ENCODE assay signal across 19 mouse cellular contexts in genomic region chr6:89412562-89412961, GRCm38 (mm10). TPM values are rescaled to one million over a fixed set of nuclear protein-coding genes. Genes with fewer than 3 reads are reported as not detected.
A peak's percentile ranks its signal among the peaks of the same experiment; 100 is the strongest.
DNase-seq lines count a peak whose midpoint lies in the region; ATAC-seq and TF ChIP-seq lines count a peak whose summit lies in the region.
"Had no signal": no experiment of that assay in that cellular context is flagged by ENCODE, and none has a peak within 500 bp of the region (broad histone marks: within the 10 kb centered on the region; RNA-seq: fewer than 3 reads in every experiment).

No protein-coding gene starts in this region.

- H3K27ac ChIP-seq in gastrocnemius, adult 2 months, result peak overlapping the region; percentile 76; the same call in 1 of the 2 replicates
- H3K27ac ChIP-seq in MEL (ENCODE audit: control insufficient read depth, low read depth, low read length), result peak overlapping the region; percentile 82
- H3K27ac ChIP-seq in intestine, embryonic 16.5 days (ENCODE audit: low read length), result peak overlapping the region; percentile 55; the same call in 1 of the 2 replicates
- H3K27ac ChIP-seq in stomach, embryonic 16.5 days (ENCODE audit: low read length), result peak overlapping the region; percentile 62; the same call in 1 of the 2 replicates
- no peak overlapping the region for H3K27ac ChIP-seq in hindbrain, embryonic 12.5 days
- H3K27ac ChIP-seq: embryonic facial prominence, embryonic 13.5 days; forebrain, embryonic 15.5 days; hindbrain, embryonic 14.5 days; kidney, embryonic 15.5 days; limb, embryonic 13.5 days; liver, embryonic 13.5 days had no signal

- no peak for TF ChIP-seq RAD21 in MEL (IDR thresholded peaks at IDR 0.05; ENCODE audit: low read depth, low read length)

- no peak for DNase-seq in gastrocnemius, adult 2 months
- no peak for DNase-seq in gastrocnemius, postnatal 14 days
- DNase-seq in MEL (ENCODE audit: low read depth, low spot score), result peak; percentile 70
- DNase-seq in embryo, embryonic 11 days, result no peak
- no peak for DNase-seq in frontal cortex, postnatal 25 days (ENCODE audit: low spot score in 2 of 2)
- DNase-seq: cerebellum, adult 11 months; cerebellum, postnatal 10 days; heart, postnatal 14 days; liver, embryonic 13.5 days had no signal

- H3K9me3 ChIP-seq in MEL (replicated peaks; ENCODE audit: insufficient read depth, low read length), result no peaks in the 10 kb centered on the region
- no peaks in the 10 kb centered on the region for H3K9me3 ChIP-seq in intestine, embryonic 16.5 days (ENCODE audit: control insufficient read depth, low read length)
- H3K9me3 ChIP-seq in stomach, embryonic 16.5 days (replicated peaks; ENCODE audit: control insufficient read depth, low read length), result no peaks in the 10 kb centered on the region
- no peaks in the 10 kb centered on the region for H3K9me3 ChIP-seq in hindbrain, embryonic 12.5 days (replicated peaks)
- H3K9me3 ChIP-seq: embryonic facial prominence, embryonic 13.5 days; forebrain, embryonic 15.5 days; kidney, embryonic 15.5 days; limb, embryonic 13.5 days; liver, embryonic 13.5 days had no signal

- peaks cover 52 to 64% of the 10 kb centered on the region in 2 experiments for H3K4me1 ChIP-seq in MEL (ENCODE audit: control insufficient read depth in 1 of 2, insufficient read depth in 2 of 2, low read length in 2 of 2)
- peaks cover 10% of the 10 kb centered on the region for H3K4me1 ChIP-seq in intestine, embryonic 16.5 days (ENCODE audit: control insufficient read depth, insufficient read depth, low read length)
- H3K4me1 ChIP-seq in stomach, embryonic 16.5 days (ENCODE audit: control insufficient read depth, insufficient read depth, low read length), result no peaks in the 10 kb centered on the region
- no peaks in the 10 kb centered on the region for H3K4me1 ChIP-seq in hindbrain, embryonic 12.5 days
- H3K4me1 ChIP-seq: embryonic facial prominence, embryonic 13.5 days; limb, embryonic 13.5 days had no signal

- ATAC-seq in intestine, embryonic 16.5 days, result peak; percentile 83
- ATAC-seq in stomach, embryonic 16.5 days (ENCODE audit: insufficient read depth, low FRiP score), result peak; percentile 42; the same call in 1 of the 2 replicates
- no peak for ATAC-seq in hindbrain, embryonic 12.5 days (ENCODE audit: low FRiP score)
- ATAC-seq: forebrain, embryonic 15.5 days; midbrain, embryonic 16.5 days had no signal

- intact Hi-C loops in gastrocnemius, adult 2 months (cut with DNase I), result no loop called here
- intact Hi-C loops in gastrocnemius, postnatal 14 days (cut with DNase I; ENCODE audit: low total_unique reads), result no loop called here

- no peaks in the 10 kb centered on the region for H3K79me2 ChIP-seq in MEL (ENCODE audit: control insufficient read depth, insufficient read depth, low read length, poor library complexity)

- H3K4me2 ChIP-seq in intestine, embryonic 16.5 days (ENCODE audit: low read depth, low read length), result no peak overlapping the region
- H3K4me2 ChIP-seq in stomach, embryonic 16.5 days (ENCODE audit: low read depth, low read length), result no peak overlapping the region
- H3K4me2 ChIP-seq in hindbrain, embryonic 12.5 days (replicated peaks), result no peak overlapping the region
- H3K4me2 ChIP-seq: embryonic facial prominence, embryonic 13.5 days; forebrain, embryonic 15.5 days; heart, embryonic 11.5 days; hindbrain, embryonic 14.5 days; kidney, embryonic 15.5 days; limb, embryonic 13.5 days; liver, embryonic 13.5 days had no signal

- TF ChIP-seq POLR2A in MEL (IDR thresholded peaks at IDR 0.05; ENCODE audit: control insufficient read depth in 1 of 2, insufficient read depth in 1 of 2, low read depth in 1 of 2, low read length in 2 of 2, poor library complexity in 1 of 2), result no peak

- peaks cover 0 to 63% of the 10 kb centered on the region in 2 experiments; a peak in 2 of 4 replicates for H3K36me3 ChIP-seq in MEL (ENCODE audit: control insufficient read depth in 1 of 2, insufficient read depth in 2 of 2, low read length in 2 of 2)
- H3K36me3 ChIP-seq in intestine, embryonic 16.5 days (ENCODE audit: control insufficient read depth, insufficient read depth, low read length), result no peaks in the 10 kb centered on the region
- no peaks in the 10 kb centered on the region for H3K36me3 ChIP-seq in stomach, embryonic 16.5 days (ENCODE audit: control insufficient read depth, insufficient read depth, low read length)
- H3K36me3 ChIP-seq in hindbrain, embryonic 12.5 days, result no peaks in the 10 kb centered on the region
- H3K36me3 ChIP-seq: embryonic facial prominence, embryonic 13.5 days; forebrain, embryonic 15.5 days; kidney, embryonic 15.5 days; limb, embryonic 13.5 days; liver, embryonic 13.5 days had no signal

- H3K9ac ChIP-seq in MEL (ENCODE audit: control insufficient read depth, low read depth, low read length, poor library complexity, severe bottlenecking), result no peak overlapping the region
- no peak overlapping the region for H3K9ac ChIP-seq in intestine, embryonic 16.5 days (ENCODE audit: low read depth, low read length)
- H3K9ac ChIP-seq in stomach, embryonic 16.5 days (ENCODE audit: low read length), result no peak overlapping the region
- no peak overlapping the region for H3K9ac ChIP-seq in hindbrain, embryonic 12.5 days
- H3K9ac ChIP-seq: embryonic facial prominence, embryonic 13.5 days; forebrain, embryonic 15.5 days; hindbrain, embryonic 14.5 days; kidney, embryonic 15.5 days; limb, embryonic 13.5 days; liver, embryonic 13.5 days had no signal

- no peak overlapping the region for H3K4me3 ChIP-seq in gastrocnemius, adult 2 months
- H3K4me3 ChIP-seq in MEL (ENCODE audit: control insufficient read depth in 1 of 2, insufficient read depth in 1 of 2, low read depth in 2 of 2, low read length in 2 of 2), result no peak overlapping the region
- no peak overlapping the region for H3K4me3 ChIP-seq in intestine, embryonic 16.5 days (ENCODE audit: low read length)
- no peak overlapping the region for H3K4me3 ChIP-seq in stomach, embryonic 16.5 days (replicated peaks; ENCODE audit: low read length)
- H3K4me3 ChIP-seq in hindbrain, embryonic 12.5 days, result no peak overlapping the region
- H3K4me3 ChIP-seq: embryonic facial prominence, embryonic 13.5 days; forebrain, embryonic 15.5 days; kidney, embryonic 15.5 days; limb, embryonic 13.5 days; liver, embryonic 13.5 days had no signal

- TF ChIP-seq CTCF in gastrocnemius, adult 2 months (IDR thresholded peaks at IDR 0.05), result no peak
- no peak for TF ChIP-seq CTCF in MEL (IDR thresholded peaks at IDR 0.05 in 2 of 3, conservative IDR thresholded peaks at IDR 0.05 in 1 of 3; ENCODE audit: control insufficient read depth in 1 of 3, insufficient read depth in 1 of 3, low read depth in 2 of 3, low read length in 3 of 3, poor library complexity in 1 of 3, severe bottlenecking in 1 of 3)

- no peaks in the 10 kb centered on the region for H3K27me3 ChIP-seq in MEL (ENCODE audit: control insufficient read depth in 1 of 2, insufficient read depth in 2 of 2, low read length in 2 of 2)
- H3K27me3 ChIP-seq in intestine, embryonic 16.5 days (replicated peaks; ENCODE audit: control insufficient read depth, insufficient read depth, low read length), result no peaks in the 10 kb centered on the region
- H3K27me3 ChIP-seq in stomach, embryonic 16.5 days (ENCODE audit: control insufficient read depth, insufficient read depth, low read length), result no peaks in the 10 kb centered on the region
- H3K27me3 ChIP-seq in hindbrain, embryonic 12.5 days, result no peaks in the 10 kb centered on the region
- H3K27me3 ChIP-seq: embryonic facial prominence, embryonic 13.5 days; forebrain, embryonic 15.5 days; kidney, embryonic 15.5 days; limb, embryonic 13.5 days; liver, embryonic 13.5 days had no signal

- 51% methylated on average over 1 of the region's 1 CpGs for WGBS in intestine, embryonic 16.5 days
- WGBS in stomach, embryonic 16.5 days, result 61% methylated on average over 1 of the region's 1 CpGs
- 73% methylated on average over 1 of the region's 1 CpGs for WGBS in hindbrain, embryonic 12.5 days

- TF ChIP-seq EP300 in MEL (IDR thresholded peaks at IDR 0.05; ENCODE audit: low read depth in 1 of 2, low read length in 2 of 2), result peak; percentile 66 to 71

TF ChIP-seq in MEL, 35 proteins besides CTCF, POLR2A, EP300 and RAD21:
- TF ChIP-seq GATA1 (IDR thresholded peaks at IDR 0.05; ENCODE audit: low read depth, low read length) (peak; percentile 61), BHLHE40 (IDR thresholded peaks at IDR 0.05; ENCODE audit: borderline replicate concordance, low read depth, low read length) (no peak), ZKSCAN1 (IDR thresholded peaks at IDR 0.05; ENCODE audit: low read depth, low read length) (no peak), ZC3H11A (IDR thresholded peaks at IDR 0.05; ENCODE audit: low read depth, low read length) (no peak), POLR2AphosphoS2 (IDR thresholded peaks at IDR 0.05; ENCODE audit: low read length) (no peak), POLR2AphosphoS5 (IDR thresholded peaks at IDR 0.05; ENCODE audit: borderline replicate concordance, low read depth, low read length) (no peak), MYB (IDR thresholded peaks at IDR 0.05; ENCODE audit: low read depth, low read length) (no peak), TBP (IDR thresholded peaks at IDR 0.05; ENCODE audit: low read depth, low read length) (no peak), ETS1 (IDR thresholded peaks at IDR 0.05; ENCODE audit: low read depth, low read length) (peak; percentile 6; the same call in 1 of the 2 replicates), ELF1 (IDR thresholded peaks at IDR 0.05; ENCODE audit: low read depth, low read length) (no peak), JUND (IDR thresholded peaks at IDR 0.05; ENCODE audit: low read depth, low read length) (0 out of 2 replicates have a peak, but pooled peaks have one; percentile 49)

RNA-seq across cellular contexts. Expression of gene Plxna1, which starts 50.1 kb away (rescaled TPM):
- total RNA-seq in gastrocnemius, adult 2 months (2021), result 10 to 100 TPM; 10.9 to 13.0 TPM
- total RNA-seq in gastrocnemius, postnatal 14 days (2021), result 10 to 100 TPM; 24.7 to 36.6 TPM
- 6.7 and 7.2 TPM in 2 replicates for total RNA-seq in MEL (2012; rRNA removed)
- polyA plus RNA-seq in MEL (2012; ENCODE audit: insufficient read depth in 1 of 2, insufficient read length in 2 of 2, low read depth in 1 of 2, low replicate concordance in 2 of 2, missing spikeins in 1 of 2), result 10 to 100 TPM in 1 of 2 experiments, not detected in 1; 25.8 TPM
- 5.4 and 6.5 TPM in 2 replicates for polyA plus RNA-seq in intestine, embryonic 16.5 days (2015; fragmentation: Nextera tagmentation; extraction: Ambion mirVana)
- polyA plus RNA-seq in stomach, embryonic 16.5 days (2015; fragmentation: Nextera tagmentation; extraction: Ambion mirVana), result 9.3 and 10.0 TPM in 2 replicates
- polyA plus RNA-seq in hindbrain, embryonic 12.5 days (2016; fragmentation: Nextera tagmentation; extraction: Ambion mirVana), result 62.8 and 65.2 TPM in 2 replicates
